Mouse (Mus musculus): ENCODE measurements at regions not wholly inside any gene's neighbourhood (a gene's known extent, or its start where the extent isn't known, plus 50 kb on each side); places are given as distances from the start of the nearest gene placed in this dataset.
A peak's percentile ranks its signal among the peaks of the same experiment; 100 is the strongest.

DNA sequence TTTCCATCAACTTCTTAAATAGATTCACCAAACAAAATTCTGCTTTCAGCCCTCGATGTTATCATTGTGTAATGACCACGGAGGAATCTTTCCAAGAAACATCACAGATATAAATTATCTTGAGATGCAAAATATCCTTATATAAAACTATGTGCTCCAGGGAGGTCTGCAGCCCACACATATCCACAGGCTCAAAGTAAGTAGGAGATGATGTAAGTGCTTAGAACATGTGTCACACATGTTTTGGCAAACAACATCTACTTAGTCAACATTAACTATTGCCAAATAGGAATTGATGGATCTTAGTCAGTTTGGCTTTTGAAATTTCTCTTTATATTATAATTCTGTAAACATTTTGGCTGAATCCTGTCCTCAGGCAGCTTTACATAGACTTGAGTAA, 800.8 kb upstream of the Tenm2 start:
- DNase-seq = no peak

DNA sequence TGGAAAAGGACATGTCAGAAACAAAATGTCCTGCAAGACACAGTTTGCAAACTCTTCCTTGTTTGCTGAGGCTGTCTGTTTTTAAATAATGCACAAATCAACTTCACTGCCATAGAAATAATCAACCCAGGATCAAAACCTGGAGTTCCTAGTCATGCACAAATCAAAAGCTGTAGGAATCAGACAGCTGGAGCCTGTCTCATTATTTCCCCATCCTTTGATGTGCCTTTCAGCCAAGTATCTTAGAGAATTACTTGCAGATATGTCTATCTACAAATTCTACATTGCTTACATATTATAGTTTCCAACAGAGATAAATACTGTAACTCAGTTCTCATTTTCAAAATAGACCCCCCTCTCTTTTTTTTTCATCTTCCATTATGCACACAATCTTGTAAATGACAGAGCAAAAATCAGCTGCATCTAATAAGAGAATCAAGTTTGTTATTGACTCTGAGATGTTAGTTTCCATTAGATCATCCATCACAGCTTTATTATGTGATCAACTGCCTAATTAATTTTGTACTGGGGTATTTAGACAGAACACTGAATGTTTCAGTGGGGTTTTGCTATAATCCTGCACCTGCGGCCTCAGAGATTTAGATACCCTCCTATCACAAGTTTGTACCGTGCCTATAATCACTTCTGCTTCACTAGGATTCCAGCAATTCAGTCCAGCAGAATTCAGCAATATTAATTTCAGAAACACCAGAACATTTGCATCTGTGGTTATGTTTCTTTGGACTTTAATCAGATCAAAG, 798.9 kb upstream of the Tenm2 start:
- no peak for DNase-seq

DNA sequence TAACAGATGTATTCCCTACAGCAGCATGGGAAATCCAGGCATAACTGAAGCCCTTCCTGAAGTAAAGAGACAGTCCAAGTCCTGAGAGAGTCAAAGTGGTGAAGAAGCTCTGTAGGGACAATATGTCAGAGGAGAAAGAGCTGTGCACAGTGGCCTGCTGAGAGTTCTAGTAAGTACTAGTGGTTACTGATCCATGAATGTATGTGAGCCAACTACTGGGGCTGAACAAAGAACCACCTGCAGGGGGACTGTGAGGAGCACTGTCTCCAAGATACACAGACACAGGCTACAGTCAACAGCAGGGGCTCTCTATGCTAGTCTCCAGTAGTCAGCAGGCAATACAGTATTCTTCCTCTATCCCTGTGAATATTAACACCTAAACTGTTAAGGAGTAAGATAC, 785.9 kb upstream of the Tenm2 start:
- DNase-seq = no peak

- no peak for DNase-seq
Observed at GRCm38 (mm10) chr11:37978131-37978530, 742.4 kb upstream of the Tenm2 start.

- no peak for DNase-seq
Observed at GRCm38 (mm10) chr11:37936439-37937134, 700.8 kb upstream of the Tenm2 start.

GRCm38 (mm10) chr11:37913161-37913560, 677.4 kb upstream of the Tenm2 start:
- no peak for DNase-seq

DNA sequence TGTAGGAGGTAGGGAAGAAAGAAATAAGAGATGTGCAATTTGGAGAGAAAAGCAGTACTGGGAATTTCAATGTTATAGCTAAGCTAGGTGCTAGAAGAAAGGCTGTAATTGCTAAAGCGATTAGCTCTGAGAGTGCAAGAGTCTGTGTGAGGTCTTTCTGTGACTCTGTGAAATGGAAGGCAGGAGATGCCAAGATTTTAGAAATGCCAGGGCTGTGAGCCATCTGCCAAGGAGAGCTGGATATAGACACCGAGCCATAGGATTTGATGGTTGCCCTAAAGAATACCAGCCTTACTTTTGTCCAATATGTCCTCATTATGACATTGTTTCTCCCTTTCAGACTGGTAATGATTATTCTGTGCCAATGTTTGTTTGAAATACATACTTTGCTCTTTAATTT, 669.2 kb upstream of the Tenm2 start:
- DNase-seq = no peak

- no peak for DNase-seq
Observed at GRCm38 (mm10) chr11:37897713-37898112, 661.9 kb upstream of the Tenm2 start.

- no peak for DNase-seq
Observed at GRCm38 (mm10) chr11:37882717-37883116, 647.0 kb upstream of the Tenm2 start.

DNA sequence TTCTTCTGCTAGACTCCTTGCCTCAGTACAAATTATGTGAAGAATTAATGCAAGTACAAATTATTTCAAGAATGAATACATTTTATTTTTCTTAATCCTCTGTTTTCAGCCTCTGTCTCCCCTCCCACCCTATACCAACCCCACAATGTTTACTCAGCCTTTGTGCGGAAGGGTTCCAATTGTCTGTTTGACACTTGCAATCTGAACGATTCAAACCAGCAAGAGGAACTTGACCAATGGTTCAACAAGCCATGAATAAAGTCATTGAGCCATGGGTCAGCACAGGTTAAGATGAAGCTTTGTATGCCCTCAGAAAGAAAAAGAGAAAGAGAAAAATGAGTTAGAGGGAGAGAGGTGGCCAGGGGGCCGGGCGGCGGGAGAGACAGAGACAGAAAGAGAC, 601.5 kb upstream of the Tenm2 start:
- DNase-seq = no peak

DNA sequence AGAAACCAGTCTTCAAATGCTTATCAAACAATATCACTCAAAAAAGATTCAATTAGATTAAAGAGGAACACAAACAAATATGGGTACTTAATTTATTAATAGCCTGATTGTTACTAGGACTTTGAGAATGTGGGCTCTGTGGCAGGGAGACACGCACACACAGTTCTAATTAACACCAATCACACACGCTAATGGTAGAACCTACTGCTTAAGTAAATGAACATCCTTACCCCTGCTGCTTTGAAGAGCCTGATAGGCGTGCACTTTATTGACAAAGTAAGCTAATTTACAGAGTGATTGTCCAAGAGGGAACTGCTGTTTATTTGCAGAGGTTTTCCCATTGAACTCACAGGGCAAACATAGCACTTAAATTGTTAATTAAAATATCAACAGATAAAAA, 595.2 kb upstream of the Tenm2 start:
- DNase-seq = no peak

- DNase-seq = no peak
Observed at GRCm38 (mm10) chr11:37806761-37807160, 571.0 kb upstream of the Tenm2 start.

- DNase-seq = no peak
Observed at GRCm38 (mm10) chr11:37798783-37799318, 563.1 kb upstream of the Tenm2 start.

DNA sequence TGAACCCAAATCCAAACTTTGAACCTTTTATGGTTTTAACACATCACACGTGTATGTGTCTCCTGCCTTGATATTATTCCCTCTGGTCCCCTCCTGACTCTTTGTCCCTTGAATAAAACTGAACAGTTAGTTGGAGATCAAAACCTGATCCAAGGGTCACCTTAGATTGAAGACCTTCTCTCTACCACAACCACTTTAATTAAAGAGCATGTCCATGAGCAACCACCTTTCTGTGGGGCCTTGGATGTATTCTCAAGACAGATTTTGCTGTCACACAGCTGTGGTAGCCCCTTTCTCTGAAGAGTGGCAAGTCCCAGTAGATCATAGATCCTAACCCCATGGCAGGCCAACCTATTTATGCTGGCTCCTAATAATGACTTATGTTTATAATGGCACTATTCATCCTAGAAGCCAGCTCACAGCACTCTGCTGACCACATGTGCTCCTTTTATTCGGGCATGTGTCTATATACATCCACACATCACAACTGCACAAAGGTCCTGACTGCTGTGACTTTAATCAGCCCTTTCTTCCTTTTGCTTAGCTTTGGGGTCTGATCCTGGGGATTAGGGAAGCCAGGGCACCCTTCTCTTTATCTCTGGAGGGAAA, 536.8 kb upstream of the Tenm2 start:
- no peak for DNase-seq

- DNase-seq = no peak
Observed at GRCm38 (mm10) chr11:37770881-37771280, 535.1 kb upstream of the Tenm2 start.

- DNase-seq = no peak
Observed at GRCm38 (mm10) chr11:37768121-37768520, 532.4 kb upstream of the Tenm2 start.

GRCm38 (mm10) chr11:37735992-37736391, 500.2 kb upstream of the Tenm2 start:
- peak in 1 of 2 experiments; percentile 2 for DNase-seq

DNA sequence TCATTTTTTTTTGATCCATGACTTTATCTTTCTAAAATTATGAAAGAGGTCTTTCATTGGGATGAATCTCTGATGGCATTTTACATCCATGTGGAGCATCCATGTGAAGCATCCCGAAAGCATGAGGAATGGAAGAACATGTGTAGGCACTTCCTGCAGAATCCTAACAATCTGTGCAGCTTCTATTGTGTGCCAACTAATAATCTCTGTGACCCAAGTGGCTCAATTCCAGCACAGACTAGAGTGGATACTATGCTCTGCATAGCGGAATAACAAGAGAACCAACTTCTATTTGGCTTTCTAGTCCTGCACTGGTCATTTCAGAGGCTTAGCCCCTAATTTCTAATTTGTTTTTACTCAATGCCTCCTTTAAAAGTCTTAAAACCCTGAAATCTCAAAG, 499.7 kb upstream of the Tenm2 start:
- DNase-seq = no peak

GRCm38 (mm10) chr11:37696981-37697380, 461.2 kb upstream of the Tenm2 start:
- no peak for DNase-seq

DNA sequence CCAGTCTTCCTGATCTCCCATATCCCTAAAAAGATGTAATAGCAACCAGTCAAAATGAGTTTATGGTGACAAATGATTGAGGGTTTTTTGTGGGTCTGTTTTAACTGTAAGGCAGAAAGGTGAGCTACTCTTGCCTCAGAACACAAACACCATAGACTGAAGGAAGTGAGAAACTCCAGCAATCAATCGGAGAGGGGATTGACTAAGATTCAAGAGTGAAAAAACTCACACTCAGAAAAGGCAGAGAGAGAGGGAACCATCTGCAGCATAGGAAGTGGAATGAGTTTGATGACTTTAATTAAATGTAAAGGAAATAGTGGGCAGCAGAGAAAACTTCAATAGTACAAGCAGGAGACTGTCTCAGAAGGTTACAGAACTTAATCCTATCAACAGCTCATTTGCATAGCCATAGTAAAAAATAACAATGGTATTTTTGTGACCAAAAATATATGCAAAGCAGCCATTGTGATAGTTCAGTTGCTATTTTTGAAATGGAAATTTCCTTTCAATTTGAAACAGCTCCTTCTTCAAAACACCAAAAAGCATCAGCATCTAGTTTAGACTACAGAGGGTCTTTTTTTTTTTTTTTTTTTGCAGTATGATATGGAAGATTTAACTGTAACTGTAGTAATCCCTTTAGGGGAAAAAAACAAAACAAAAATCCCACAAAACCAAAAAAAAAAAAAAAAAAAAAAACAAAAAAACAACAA, 442.9 kb upstream of the Tenm2 start:
- no peak for DNase-seq

DNA sequence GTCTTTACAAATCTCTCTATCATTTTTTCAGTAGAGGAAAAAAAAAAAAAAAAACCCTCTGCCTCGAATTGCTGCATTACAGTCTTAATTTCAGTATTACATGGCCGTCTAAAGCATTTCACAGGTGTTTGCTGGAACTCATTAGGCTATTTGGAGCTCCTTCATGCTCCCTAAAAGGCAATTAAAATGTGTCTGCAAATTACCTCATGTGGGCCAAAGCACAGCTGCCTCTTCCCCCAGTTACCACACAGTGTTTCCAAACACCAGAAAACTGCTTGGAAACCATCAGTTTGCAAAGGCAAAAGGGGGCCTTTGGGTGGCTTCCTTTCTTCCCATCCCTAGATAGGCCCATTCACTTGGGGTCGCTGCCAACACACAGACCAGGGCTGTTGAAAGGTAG, 435.6 kb upstream of the Tenm2 start:
- DNase-seq = no peak

DNA sequence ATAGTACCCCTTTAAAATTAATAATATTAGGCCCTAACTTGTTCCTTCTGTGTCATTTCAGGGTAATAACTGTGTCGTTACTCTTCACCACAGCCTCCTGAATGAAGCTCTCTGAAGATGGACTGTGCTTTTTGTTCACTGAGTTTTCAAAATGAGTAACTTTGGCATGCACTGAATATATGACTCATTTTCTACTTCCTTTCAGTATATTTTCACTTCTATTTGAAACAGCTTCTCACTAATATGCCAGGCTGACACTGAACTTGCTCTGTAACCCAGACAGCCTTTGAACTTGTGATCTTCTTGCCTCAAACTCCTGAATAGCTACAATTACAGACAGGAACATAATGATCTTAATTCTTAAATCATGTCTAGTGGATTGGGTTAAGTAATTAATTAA, 431.2 kb upstream of the Tenm2 start:
- no peak for DNase-seq

GRCm38 (mm10) chr11:37650095-37650494, 414.3 kb upstream of the Tenm2 start:
- DNase-seq = no peak
